Mouse (Mus musculus) forebrain, embryonic 16.5 days (tissue): ENCODE results near the gene N4bp2l2. TPM values are rescaled to one million over a fixed set of nuclear protein-coding genes. Genes with fewer than 3 reads are reported as not detected.
"Not testable (repeated sequence)": the region's sequence is repeated elsewhere in the genome, so short reads cannot be mapped to it uniquely, and the experiment has no call there.

Source experiments
- ATAC-seq: fragments of 200-750 bp; cut with Nextera tagmentation; 2 replicates; pipeline ENCODE4 v1.8.0; 2017; ENCODE audit warnings: mild to moderate bottlenecking, moderate library complexity
- H3K27ac ChIP-seq: fragments of 300-500 bp; sonication (generic); 2 replicates; pipeline ENCODE4 v1.5.1; 2014; ENCODE audit warnings: low read length, control low read depth
- H3K27me3 ChIP-seq: fragments of 300-500 bp; sonication (generic); replicated peaks from 2 replicates; pipeline ENCODE4 v1.6.1; 2014; ENCODE audit warnings: low read length; ENCODE audit not compliant: control insufficient read depth, insufficient read depth
- H3K36me3 ChIP-seq: fragments of 300-500 bp; sonication (generic); 2 replicates; pipeline ENCODE4 v1.6.1; 2014; ENCODE audit not compliant: control insufficient read depth, insufficient read depth
- H3K4me1 ChIP-seq: fragments of 300-500 bp; sonication (generic); replicated peaks from 2 replicates; pipeline ENCODE4 v1.6.1; 2014; ENCODE audit warnings: low read length; ENCODE audit not compliant: control insufficient read depth, insufficient read depth
- H3K4me2 ChIP-seq: fragments of 300-500 bp; sonication (generic); 2 replicates; pipeline ENCODE4 v1.6.1; 2014; ENCODE audit warnings: mild to moderate bottlenecking, low read length, control low read depth
- H3K4me3 ChIP-seq: fragments of 300-500 bp; sonication (generic); replicated peaks from 2 replicates; pipeline ENCODE4 v1.5.1; 2014; ENCODE audit warnings: mild to moderate bottlenecking, low read length, control low read depth
- H3K9ac ChIP-seq: fragments of 300-500 bp; sonication (generic); replicated peaks from 2 replicates; pipeline ENCODE4 v1.6.1; 2014; ENCODE audit warnings: low read depth, low read length, control low read depth
- H3K9me3 ChIP-seq: fragments of 300-500 bp; sonication (generic); 2 replicates; pipeline ENCODE4 v1.6.1; 2016; ENCODE audit warnings: low read length; ENCODE audit not compliant: control insufficient read depth
- WGBS: fragments of 180-500 bp; shearing (Covaris S2); extraction: QIAGEN DNeasy Blood & Tissue Kit; methylation state at CpG from one replicate; pipeline ENCODE4 v1.1.7; 2014; 5-methylcytosine and 5-hydroxymethylcytosine counted together
- polyA plus RNA-seq: library from polyadenylated mRNA; unstranded; fragments of >200 nt; fragmentation: Nextera tagmentation; extraction: Ambion mirVana; gene quantifications from 2 replicates; pipeline ENCODE4 v1.2.1, GENCODE M21; 2015

The N4bp2l2 gene
- polyA plus RNA-seq, 1 experiment from 2014 or later = 28.9 TPM

- peaks cover 10% of the 10 kb centered on the region for H3K4me1 ChIP-seq
- no peaks in the 10 kb centered on the region for H3K9me3 ChIP-seq
- no peak overlapping the region for H3K9ac ChIP-seq
- H3K27ac ChIP-seq = no peak overlapping the region
- H3K4me2 ChIP-seq = no peak overlapping the region
- no peak for ATAC-seq
- no peaks in the 10 kb centered on the region for H3K27me3 ChIP-seq
- H3K4me3 ChIP-seq = no peak overlapping the region
- H3K36me3 ChIP-seq = no peaks in the 10 kb centered on the region
Measured at GRCm38 (mm10) chr5:150654548-150654947, 11.4 kb downstream of the N4bp2l2 start.

- WGBS = 87% methylated on average over 2 of the region's 2 CpGs
- Histone ChIP-seq H3K9ac (no peak overlapping the region), H3K4me1 (peaks cover 4% of the 10 kb centered on the region), H3K4me2 (no peak overlapping the region), H3K27ac (no peak overlapping the region), H3K9me3 (no peaks in the 10 kb centered on the region), H3K4me3 (no peak overlapping the region), H3K36me3 (no peaks in the 10 kb centered on the region), H3K27me3 (no peaks in the 10 kb centered on the region)
- no peak for ATAC-seq
Measured at GRCm38 (mm10) chr5:150652578-150652977, 13.4 kb downstream of the N4bp2l2 start.

GRCm38 (mm10) chr5:150644926-150645325 lies 21.1 kb downstream of the N4bp2l2 start:
- H3K9me3 ChIP-seq = no peaks in the 10 kb centered on the region
- no peaks in the 10 kb centered on the region for H3K4me1 ChIP-seq
- H3K4me3 ChIP-seq = no peak overlapping the region
- H3K27ac ChIP-seq = no peak overlapping the region
- H3K9ac ChIP-seq = no peak overlapping the region
- 93% methylated on average over 4 of the region's 4 CpGs for WGBS
- ATAC-seq = no peak
- no peaks in the 10 kb centered on the region for H3K27me3 ChIP-seq
- no peak overlapping the region for H3K4me2 ChIP-seq
- peaks cover 11% of the 10 kb centered on the region for H3K36me3 ChIP-seq

GRCm38 (mm10) chr5:150643390-150643789 lies 22.6 kb downstream of the N4bp2l2 start:
- ATAC-seq, H3K27me3 ChIP-seq, H3K27ac ChIP-seq, H3K4me1 ChIP-seq, H3K9me3 ChIP-seq, H3K9ac ChIP-seq, H3K4me3 ChIP-seq, H3K4me2 ChIP-seq: not testable (repeated sequence)
- 94% methylated on average over 4 of the region's 4 CpGs for WGBS
- peaks cover 11% of the 10 kb centered on the region for H3K36me3 ChIP-seq

GRCm38 (mm10) chr5:150641440-150641839 lies 24.5 kb downstream of the N4bp2l2 start:
- WGBS = 96% methylated on average over 3 of the region's 3 CpGs
- Histone ChIP-seq H3K4me2 (no peak overlapping the region), H3K36me3 (peaks cover 14% of the 10 kb centered on the region), H3K4me1 (no peaks in the 10 kb centered on the region), H3K9me3 (no peaks in the 10 kb centered on the region), H3K4me3 (no peak overlapping the region), H3K9ac (no peak overlapping the region), H3K27me3 (no peaks in the 10 kb centered on the region), H3K27ac (no peak overlapping the region)
- ATAC-seq = no peak

- H3K9me3 ChIP-seq = no peaks in the 10 kb centered on the region
- H3K9ac ChIP-seq = no peak overlapping the region
- H3K27ac ChIP-seq = no peak overlapping the region
- no peaks in the 10 kb centered on the region for H3K36me3 ChIP-seq
- no peak overlapping the region for H3K4me2 ChIP-seq
- no peak for ATAC-seq
- WGBS = 88% methylated on average over 2 of the region's 2 CpGs
- no peaks in the 10 kb centered on the region for H3K4me1 ChIP-seq
- H3K4me3 ChIP-seq = no peak overlapping the region
- no peaks in the 10 kb centered on the region for H3K27me3 ChIP-seq
Measured at GRCm38 (mm10) chr5:150629692-150630091, 36.3 kb downstream of the N4bp2l2 start.

GRCm38 (mm10) chr5:150629272-150629671 lies 36.7 kb downstream of the N4bp2l2 start:
- Histone ChIP-seq H3K4me1 (no peaks in the 10 kb centered on the region), H3K4me3 (no peak overlapping the region), H3K9ac (no peak overlapping the region), H3K27ac (no peak overlapping the region), H3K9me3 (no peaks in the 10 kb centered on the region), H3K36me3 (no peaks in the 10 kb centered on the region), H3K4me2 (no peak overlapping the region), H3K27me3 (no peaks in the 10 kb centered on the region)
- 97% methylated on average over 1 of the region's 1 CpGs for WGBS
- ATAC-seq = no peak

GRCm38 (mm10) chr5:150625528-150625927 lies 40.5 kb downstream of the N4bp2l2 start:
- Histone ChIP-seq H3K4me3 (no peak overlapping the region), H3K4me2 (no peak overlapping the region), H3K9ac (no peak overlapping the region), H3K9me3 (no peaks in the 10 kb centered on the region), H3K4me1 (no peaks in the 10 kb centered on the region), H3K27me3 (no peaks in the 10 kb centered on the region), H3K36me3 (no peaks in the 10 kb centered on the region), H3K27ac (no peak overlapping the region)
- ATAC-seq = no peak
- 88% methylated on average over 7 of the region's 7 CpGs for WGBS

GRCm38 (mm10) chr5:150622792-150623191 lies 43.2 kb downstream of the N4bp2l2 start:
- WGBS = 16% methylated on average over 1 of the region's 1 CpGs
- ATAC-seq = no peak

GRCm38 (mm10) chr5:150621592-150621991 lies 44.4 kb downstream of the N4bp2l2 start:
- H3K4me2 ChIP-seq = no peak overlapping the region
- WGBS = 87% methylated on average over 3 of the region's 3 CpGs
- no peaks in the 10 kb centered on the region for H3K4me1 ChIP-seq
- no peaks in the 10 kb centered on the region for H3K36me3 ChIP-seq
- H3K27ac ChIP-seq = no peak overlapping the region
- no peak overlapping the region for H3K9ac ChIP-seq
- H3K9me3 ChIP-seq = no peaks in the 10 kb centered on the region
- ATAC-seq = no peak
- H3K4me3 ChIP-seq = no peak overlapping the region
- H3K27me3 ChIP-seq = no peaks in the 10 kb centered on the region

More at GRCm38 (mm10) chr5:150622792-150623191, 43.2 kb downstream of the N4bp2l2 start:
- no peaks in the 10 kb centered on the region for H3K36me3 ChIP-seq
- H3K4me3 ChIP-seq = no peak overlapping the region
- H3K27me3 ChIP-seq = no peaks in the 10 kb centered on the region
- no peaks in the 10 kb centered on the region for H3K9me3 ChIP-seq
- H3K4me2 ChIP-seq = no peak overlapping the region
- H3K4me1 ChIP-seq = no peaks in the 10 kb centered on the region
- H3K9ac ChIP-seq = no peak overlapping the region
- H3K27ac ChIP-seq = no peak overlapping the region
